Mouse (Mus musculus) myocyte (in vitro differentiated cells): ENCODE data around the gene Dlg1. TPM values are rescaled to one million over a fixed set of nuclear protein-coding genes. Genes with fewer than 3 reads are reported as not detected.

Experiments
- H3K27me3 ChIP-seq: one replicate; pipeline ENCODE4 v1.6.1; 2011; ENCODE audit not compliant: control insufficient read depth, insufficient read depth, insufficient read length
- H3K36me3 ChIP-seq: one replicate; pipeline ENCODE4 v1.6.1; 2011; ENCODE audit not compliant: control insufficient read depth, insufficient read depth
- H3K4me2 ChIP-seq: one replicate; pipeline ENCODE4 v1.6.1; 2011; ENCODE audit warnings: low read depth, control low read depth
- H3K4me3 ChIP-seq: one replicate; pipeline ENCODE4 v1.5.1; 2011; ENCODE audit warnings: mild to moderate bottlenecking, control low read depth, moderate library complexity
- H3K79me2 ChIP-seq: one replicate; pipeline ENCODE4 v1.6.1; 2011; ENCODE audit not compliant: control insufficient read depth, insufficient read depth
- H3ac ChIP-seq: one replicate; pipeline ENCODE4 v1.6.1; 2011; ENCODE audit not compliant: control insufficient read depth, insufficient read length
- CEBPB ChIP-seq: IDR thresholded peaks from 2 replicates; pipeline ENCODE4 v1.6.1; 2011; ENCODE audit warnings: mild to moderate bottlenecking, moderate library complexity; ENCODE audit not compliant: poor library complexity, insufficient read depth, severe bottlenecking
- E2F4 ChIP-seq: IDR thresholded peaks from one replicate; pipeline ENCODE4 v1.6.1; 2011; ENCODE audit warnings: mild to moderate bottlenecking, control low read depth, moderate library complexity; ENCODE audit not compliant: insufficient read depth
- MAX ChIP-seq: IDR thresholded peaks from one replicate; pipeline ENCODE4 v1.6.1; 2011; ENCODE audit warnings: low read depth, mild to moderate bottlenecking, control low read depth
- MYOD1 ChIP-seq, 3 experiments: IDR thresholded peaks; one replicate each; pipeline ENCODE4 v1.6.1; 2011; ENCODE audit warnings: control low read depth in 2 of 3, low read depth in 2 of 3, mild to moderate bottlenecking in 2 of 3, moderate library complexity in 1 of 3; ENCODE audit not compliant: insufficient read length in 2 of 3, control insufficient read depth in 1 of 3
- MYOG ChIP-seq, 3 experiments: IDR thresholded peaks; one replicate each; pipeline ENCODE4 v1.6.1; 2011; ENCODE audit warnings: control low read depth in 2 of 3, low read depth in 2 of 3, mild to moderate bottlenecking in 2 of 3; ENCODE audit not compliant: insufficient read length in 2 of 3, control insufficient read depth in 1 of 3, insufficient read depth in 1 of 3
- POLR2A ChIP-seq: IDR thresholded peaks from one replicate; pipeline ENCODE4 v1.6.1; 2011; ENCODE audit warnings: low read depth, mild to moderate bottlenecking, control low read depth, moderate library complexity; ENCODE audit not compliant: insufficient read length
- POLR2AphosphoS2 ChIP-seq: IDR thresholded peaks from one replicate; pipeline ENCODE4 v1.6.1; 2011; ENCODE audit warnings: low read depth, control low read depth; ENCODE audit not compliant: insufficient read length
- REST ChIP-seq: IDR thresholded peaks from one replicate; pipeline ENCODE4 v1.6.1; 2011; ENCODE audit warnings: mild to moderate bottlenecking, control low read depth, moderate library complexity; ENCODE audit not compliant: insufficient read depth, insufficient read length
- SRF ChIP-seq: IDR thresholded peaks from one replicate; pipeline ENCODE4 v1.6.1; 2011; ENCODE audit warnings: low read depth; ENCODE audit not compliant: control insufficient read depth, insufficient read length
- TCF12 ChIP-seq: IDR thresholded peaks from one replicate; pipeline ENCODE4 v1.6.1; 2011; ENCODE audit warnings: mild to moderate bottlenecking, control low read depth; ENCODE audit not compliant: poor library complexity, insufficient read depth, severe bottlenecking
- TCF3 ChIP-seq: IDR thresholded peaks from one replicate; pipeline ENCODE4 v1.6.1; 2011; ENCODE audit warnings: low read depth, control low read depth; ENCODE audit not compliant: insufficient read length
- USF1 ChIP-seq: IDR thresholded peaks from one replicate; pipeline ENCODE4 v1.6.1; 2011; ENCODE audit warnings: low read depth, mild to moderate bottlenecking, control low read depth, moderate library complexity
- polyA plus RNA-seq: library from polyadenylated mRNA; unstranded; fragments of >200 nt; fragmentation: generic; extraction: Trizol; gene quantifications from one replicate; pipeline ENCODE4 v1.2.1, GENCODE M21; 2012; ENCODE audit warnings: missing spikeins

Dlg1 gene
- polyA plus RNA-seq, 1 experiment: 23.2 TPM

DNA sequence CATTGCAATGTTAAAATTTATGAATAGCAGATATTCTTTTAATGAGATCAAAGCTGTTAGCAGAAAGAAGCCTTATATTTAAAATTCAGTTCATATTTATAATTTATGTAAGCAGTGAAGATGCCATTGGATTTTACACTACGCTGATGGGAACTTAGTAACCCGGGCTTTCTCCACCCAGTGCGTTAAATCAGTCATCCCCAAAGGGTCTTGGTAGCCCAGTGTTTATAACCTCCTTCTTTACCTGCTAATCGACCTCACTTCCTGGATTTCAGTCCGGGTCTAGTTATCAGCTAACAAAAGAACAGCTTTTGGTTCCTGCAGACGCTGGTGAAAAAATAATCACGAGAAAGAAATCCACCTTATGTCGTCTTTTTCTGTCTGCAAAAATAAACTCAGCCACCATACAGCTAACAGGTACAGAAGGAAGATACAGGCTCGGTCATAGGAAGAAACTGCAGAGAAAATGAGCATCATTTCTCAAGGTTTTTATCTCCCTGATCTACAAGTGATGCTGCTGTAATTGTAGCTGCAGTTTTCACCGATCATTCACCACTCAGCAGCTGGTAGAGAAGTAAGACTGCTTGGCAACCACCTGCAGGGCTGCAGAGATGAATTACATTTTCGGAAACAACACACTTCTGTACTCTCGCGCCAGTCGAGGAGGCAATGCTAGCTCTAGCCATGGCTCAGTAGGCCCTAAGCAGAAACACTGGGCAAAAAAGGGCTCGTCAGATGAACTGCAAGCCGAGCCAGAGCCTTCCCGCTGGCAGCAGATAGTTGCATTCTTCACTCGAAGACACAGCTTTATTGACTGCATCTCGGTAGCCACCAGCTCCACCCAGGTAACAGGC, 91.2 kb downstream of the Dlg1 start:
- TF ChIP-seq E2F4: no peak
- TF ChIP-seq SRF: no peak
- TF ChIP-seq MAX: no peak
- TF ChIP-seq POLR2A: no peak
- TF ChIP-seq REST: no peak
- no peak overlapping the region for H3K4me3 ChIP-seq
- H3K79me2 ChIP-seq: peaks cover 91% of the 10 kb centered on the region
- no peaks in the 10 kb centered on the region for H3K27me3 ChIP-seq
- no peak overlapping the region for H3K4me2 ChIP-seq
- H3ac ChIP-seq: no peak overlapping the region
- H3K36me3 ChIP-seq: no peaks in the 10 kb centered on the region

GRCm38 (mm10) chr16:31755053-31755452, 91.8 kb downstream of the Dlg1 start:
- Histone ChIP-seq H3K27me3 (no peaks in the 10 kb centered on the region), H3K4me3 (no peak overlapping the region)
- TF ChIP-seq REST: no peak
- TF ChIP-seq MYOG (IDR thresholded peaks at IDR 0.05; ENCODE audit: control insufficient read depth in 1 of 3, insufficient read depth in 1 of 3, insufficient read length in 2 of 3, low read depth in 2 of 3): no peak
- TF ChIP-seq SRF: no peak

GRCm38 (mm10) chr16:31756436-31756835, 93.2 kb downstream of the Dlg1 start:
- Histone ChIP-seq H3K4me3 (no peak overlapping the region), H3ac (no peak overlapping the region), H3K27me3 (no peaks in the 10 kb centered on the region), H3K36me3 (no peaks in the 10 kb centered on the region), H3K79me2 (peaks cover 89% of the 10 kb centered on the region), H3K4me2 (no peak overlapping the region)
- no peak for TF ChIP-seq TCF12
- no peak for TF ChIP-seq REST
- no peak for TF ChIP-seq E2F4
- TF ChIP-seq POLR2A: no peak

More at GRCm38 (mm10) chr16:31755053-31755452, 91.8 kb downstream of the Dlg1 start:
- peaks cover 89% of the 10 kb centered on the region for H3K79me2 ChIP-seq
- H3K36me3 ChIP-seq: no peaks in the 10 kb centered on the region
- no peak overlapping the region for H3K4me2 ChIP-seq
- H3ac ChIP-seq: no peak overlapping the region

GRCm38 (mm10) chr16:31757606-31758005, 94.4 kb downstream of the Dlg1 start:
- no peak overlapping the region for H3ac ChIP-seq
- no peak for TF ChIP-seq SRF
- TF ChIP-seq E2F4: no peak
- TF ChIP-seq POLR2AphosphoS2: no peak

GRCm38 (mm10) chr16:31759416-31759815, 96.2 kb downstream of the Dlg1 start:
- no peak for TF ChIP-seq USF1
- no peak for TF ChIP-seq MYOG (IDR thresholded peaks at IDR 0.05; ENCODE audit: control insufficient read depth in 1 of 3, insufficient read depth in 1 of 3, insufficient read length in 2 of 3, low read depth in 2 of 3)
- no peak for TF ChIP-seq POLR2A
- TF ChIP-seq CEBPB: no peak
- TF ChIP-seq SRF: no peak
- TF ChIP-seq REST: no peak
- no peak for TF ChIP-seq MYOD1 (IDR thresholded peaks at IDR 0.05; ENCODE audit: control insufficient read depth in 1 of 3, insufficient read length in 2 of 3, low read depth in 2 of 3)
- TF ChIP-seq TCF12: no peak
- no peak for TF ChIP-seq MAX
- TF ChIP-seq POLR2AphosphoS2: no peak
- TF ChIP-seq TCF3: no peak
- no peak for TF ChIP-seq E2F4
- H3K27me3 ChIP-seq: no peaks in the 10 kb centered on the region
- peaks cover 88% of the 10 kb centered on the region for H3K79me2 ChIP-seq
- H3K36me3 ChIP-seq: no peaks in the 10 kb centered on the region
- H3K4me2 ChIP-seq: no peak overlapping the region
- H3ac ChIP-seq: no peak overlapping the region
- H3K4me3 ChIP-seq: no peak overlapping the region

More at GRCm38 (mm10) chr16:31757606-31758005, 94.4 kb downstream of the Dlg1 start:
- H3K36me3 ChIP-seq: no peaks in the 10 kb centered on the region
- H3K4me3 ChIP-seq: no peak overlapping the region
- H3K79me2 ChIP-seq: peaks cover 88% of the 10 kb centered on the region
- H3K4me2 ChIP-seq: no peak overlapping the region
- H3K27me3 ChIP-seq: no peaks in the 10 kb centered on the region
